Mouse (Mus musculus) liver, adult 2 months (tissue): ENCODE data around the gene Mansc1.

Source experiments
- CTCF ChIP-seq: fragments of 200-500 bp; IDR thresholded peaks from 2 replicates; pipeline ENCODE4 v1.5.1; 2011; ENCODE audit warnings: low read depth, low read length, control low read depth
- POLR2A ChIP-seq: fragments of 200-500 bp; IDR thresholded peaks from 2 replicates; pipeline ENCODE4 v1.6.1; 2011; ENCODE audit warnings: low read length, control low read depth; ENCODE audit not compliant: insufficient read depth; ENCODE audit errors: extremely low read depth

DNA sequence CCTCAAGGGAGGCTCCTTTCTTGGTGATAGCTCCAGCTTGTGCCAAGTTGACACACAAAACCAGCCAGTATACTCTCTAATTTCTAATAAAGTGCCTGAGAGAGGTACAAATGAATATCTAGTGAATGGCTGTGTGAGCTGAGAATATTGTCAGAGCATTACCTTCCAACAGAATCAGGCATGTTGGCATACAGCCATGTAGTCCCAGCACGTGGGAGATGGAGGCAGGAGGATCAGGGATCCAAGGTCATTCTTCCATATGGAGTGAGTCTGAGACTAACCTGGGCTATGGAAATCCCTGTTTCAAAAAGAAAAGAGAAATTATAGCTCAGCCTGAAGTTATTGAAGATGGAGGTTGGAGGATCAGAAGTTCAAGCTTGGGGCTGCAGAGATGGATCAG lies 33.0 kb downstream of the Mansc1 start:
- TF ChIP-seq POLR2A (no peak), CTCF (no peak)
